Mouse (Mus musculus) midbrain, embryonic 15.5 days (tissue): Measurements from ENCODE around the gene Has1. TPM values are rescaled to one million over a fixed set of nuclear protein-coding genes. Genes with fewer than 3 reads are reported as not detected.

Source experiments
- ATAC-seq: fragments of 200-750 bp; cut with Nextera tagmentation; replicated peaks from 2 replicates; pipeline ENCODE4 v1.8.0; 2017; ENCODE audit warnings: moderate TSS enrichment
- H3K27ac ChIP-seq: fragments of 300-500 bp; sonication (generic); 2 replicates; pipeline ENCODE4 v1.5.1; 2015; ENCODE audit warnings: mild to moderate bottlenecking, inconsistent platforms
- H3K27me3 ChIP-seq: fragments of 300-500 bp; sonication (generic); replicated peaks from 2 replicates; pipeline ENCODE4 v1.6.1; 2015; ENCODE audit warnings: inconsistent platforms
- H3K36me3 ChIP-seq: fragments of 300-500 bp; sonication (generic); replicated peaks from 2 replicates; pipeline ENCODE4 v1.6.1; 2015; ENCODE audit warnings: inconsistent platforms
- H3K4me1 ChIP-seq: fragments of 300-500 bp; sonication (generic); 2 replicates; pipeline ENCODE4 v1.6.1; 2015; ENCODE audit warnings: inconsistent platforms
- H3K4me2 ChIP-seq: fragments of 300-500 bp; sonication (generic); 2 replicates; pipeline ENCODE4 v1.6.1; 2015; ENCODE audit warnings: inconsistent platforms, mild to moderate bottlenecking, moderate library complexity
- H3K4me3 ChIP-seq: fragments of 300-500 bp; sonication (generic); 2 replicates; pipeline ENCODE4 v1.5.1; 2015; ENCODE audit warnings: mild to moderate bottlenecking, inconsistent platforms
- H3K9ac ChIP-seq: fragments of 300-500 bp; sonication (generic); 2 replicates; pipeline ENCODE4 v1.6.1; 2015; ENCODE audit warnings: mild to moderate bottlenecking, inconsistent platforms
- H3K9me3 ChIP-seq: fragments of 300-500 bp; sonication (generic); 2 replicates; pipeline ENCODE4 v1.6.1; 2016; ENCODE audit warnings: inconsistent platforms
- WGBS: fragments of 180-500 bp; shearing (Covaris S2); methylation state at CpG from one replicate; pipeline ENCODE4 v1.1.7; 2015; ENCODE audit warnings: mixed read lengths; 5-methylcytosine and 5-hydroxymethylcytosine counted together
- microRNA counts: library from miRNA; unstranded; fragments of <30 nt; microRNA quantifications from one replicate; lab custom pipeline; 2016
- microRNA-seq: library from miRNA; unstranded; fragments of <30 nt; microRNA quantifications from one replicate; pipeline ENCODE4, GENCODE M21; 2016
- polyA plus RNA-seq: library from polyadenylated mRNA; unstranded; fragments of >200 nt; fragmentation: Nextera tagmentation; extraction: Ambion mirVana; gene quantifications from 2 replicates; pipeline ENCODE4 v1.2.1, GENCODE M21; 2015

The Has1 gene
- polyA plus RNA-seq, 1 experiment from 2014 or later, result 1.6 TPM

- H3K4me2 ChIP-seq, result peak overlapping the region; percentile 89
- no peaks in the 10 kb centered on the region for H3K9me3 ChIP-seq
- 1% methylated on average over 19 of the region's 22 CpGs for WGBS
- H3K4me1 ChIP-seq, result peaks cover 21% of the 10 kb centered on the region
- no peaks in the 10 kb centered on the region for H3K27me3 ChIP-seq
- peak overlapping the region; percentile 100 for H3K27ac ChIP-seq
- H3K36me3 ChIP-seq, result no peaks in the 10 kb centered on the region
- H3K4me3 ChIP-seq, result peak overlapping the region; percentile 98
- ATAC-seq, result peak; percentile 63
- peak overlapping the region; percentile 100 for H3K9ac ChIP-seq
These were observed 28.9 kb downstream of the Has1 start for GRCm38 (mm10) chr17:17825921-17826591.

GRCm38 (mm10) chr17:17823612-17824336, 31.2 kb downstream of the Has1 start:
- ATAC-seq, result no peak
- no peak overlapping the region for H3K4me3 ChIP-seq
- no peak overlapping the region for H3K9ac ChIP-seq
- no peak overlapping the region for H3K4me2 ChIP-seq
- no peaks in the 10 kb centered on the region for H3K36me3 ChIP-seq
- H3K9me3 ChIP-seq, result no peaks in the 10 kb centered on the region
- no peaks in the 10 kb centered on the region for H3K27me3 ChIP-seq
- WGBS, result 84% methylated on average over 6 of the region's 6 CpGs
- H3K4me1 ChIP-seq, result peaks cover 5% of the 10 kb centered on the region; the same call in 1 of the 2 replicates
- no peak overlapping the region for H3K27ac ChIP-seq

GRCm38 (mm10) chr17:17795527-17795926, 59.5 kb downstream of the Has1 start:
- Histone ChIP-seq H3K4me3 (no peak overlapping the region), H3K9me3 (no peaks in the 10 kb centered on the region), H3K4me2 (no peak overlapping the region), H3K27me3 (no peaks in the 10 kb centered on the region), H3K27ac (no peak overlapping the region), H3K36me3 (no peaks in the 10 kb centered on the region), H3K9ac (no peak overlapping the region), H3K4me1 (no peaks in the 10 kb centered on the region)
- no peak for ATAC-seq
- WGBS, result 61% methylated on average over 2 of the region's 2 CpGs

MicroRNA genes within 50 kb of the gene (microRNA counts, 519-probe panel; counts per million panel counts)
- microRNA mmu-let-7e (lab: Ali Mortazavi, UCI), result 4,543 counts per million, percentile 95 among the panel's probes with 10 or more counts
- 3,140 counts per million, percentile 72 among the panel's probes with 10 or more counts for microRNA mmu-miR-125a-3p (lab: Ali Mortazavi, UCI)
- 5,051 counts per million, percentile 98 among the panel's probes with 10 or more counts for microRNA mmu-miR-125a-5p (lab: Ali Mortazavi, UCI)
- 3,929 counts per million, percentile 88 among the panel's probes with 10 or more counts for microRNA mmu-miR-99b (lab: Ali Mortazavi, UCI)

Small RNA genes lying within 50 kb of the gene (microRNA-seq; reads per million reads assigned to microRNA genes)
- gene Gm25927 (not detected), gene Mir125a (6,866 reads per million, percentile 94 among the genes with 10 or more reads in this experiment), gene Mir99b (27,494 reads per million, percentile 98 among the genes with 10 or more reads in this experiment), gene Mirlet7e (not detected)

Other genes with a start within 250 kb of the Has1 start
- 8.3 and 8.6 TPM in 2 replicates for gene Lnpep, start 230.2 kb downstream of the Has1 start, polyA plus RNA-seq
- not detected in 2 replicates for gene Vmn2r90, start 151.5 kb downstream of the Has1 start, polyA plus RNA-seq
- gene Spaca6, start 28.0 kb downstream of the Has1 start, polyA plus RNA-seq, result 30.3 and 33.3 TPM in 2 replicates
- gene Fpr1, start 28.7 kb upstream of the Has1 start, polyA plus RNA-seq, result 0.22 and 0.25 TPM in 2 replicates
- gene Fpr2, start 32.6 kb upstream of the Has1 start, polyA plus RNA-seq, result not detected in 2 replicates
- gene Fpr3, start 32.6 kb upstream of the Has1 start, polyA plus RNA-seq, result not detected in 2 replicates
- not detected in 2 replicates for gene Fpr-rs4, start 166.5 kb upstream of the Has1 start, polyA plus RNA-seq
- gene Vmn2r124, start 194.2 kb upstream of the Has1 start, polyA plus RNA-seq, result not detected in 2 replicates
- not detected in 2 replicates for gene Vmn2r91, start 229.8 kb upstream of the Has1 start, polyA plus RNA-seq